Mouse (Mus musculus) embryo, embryonic 10 days (tissue): ENCODE results near the gene Noc2l.

Source experiments
- DNase-seq: peaks from one replicate; pipeline ENCODE4 v3.0.0-alpha.2; 2015; ENCODE audit warnings: low spot score

Noc2l gene

DNA sequence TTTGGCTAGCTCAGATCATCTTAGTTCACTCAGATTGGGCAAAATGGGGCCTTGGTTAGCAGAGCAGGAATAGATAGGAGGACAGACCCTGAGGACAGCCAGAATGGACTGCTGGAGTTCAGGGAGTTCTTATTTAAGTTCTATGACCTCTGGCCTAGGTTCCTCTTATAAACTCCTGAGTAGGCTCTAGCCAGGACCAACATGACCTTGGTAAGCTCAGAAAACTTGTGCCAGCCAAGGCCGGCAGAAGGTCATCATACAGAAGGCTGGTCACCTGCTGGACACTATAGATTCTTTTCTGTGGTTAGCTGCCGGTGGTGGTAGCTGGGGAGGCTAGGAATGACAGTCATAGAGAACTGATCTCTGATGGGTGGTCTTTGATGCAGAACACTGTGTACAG lies 19.6 kb upstream of the Noc2l start:
- no peak for DNase-seq

DNA sequence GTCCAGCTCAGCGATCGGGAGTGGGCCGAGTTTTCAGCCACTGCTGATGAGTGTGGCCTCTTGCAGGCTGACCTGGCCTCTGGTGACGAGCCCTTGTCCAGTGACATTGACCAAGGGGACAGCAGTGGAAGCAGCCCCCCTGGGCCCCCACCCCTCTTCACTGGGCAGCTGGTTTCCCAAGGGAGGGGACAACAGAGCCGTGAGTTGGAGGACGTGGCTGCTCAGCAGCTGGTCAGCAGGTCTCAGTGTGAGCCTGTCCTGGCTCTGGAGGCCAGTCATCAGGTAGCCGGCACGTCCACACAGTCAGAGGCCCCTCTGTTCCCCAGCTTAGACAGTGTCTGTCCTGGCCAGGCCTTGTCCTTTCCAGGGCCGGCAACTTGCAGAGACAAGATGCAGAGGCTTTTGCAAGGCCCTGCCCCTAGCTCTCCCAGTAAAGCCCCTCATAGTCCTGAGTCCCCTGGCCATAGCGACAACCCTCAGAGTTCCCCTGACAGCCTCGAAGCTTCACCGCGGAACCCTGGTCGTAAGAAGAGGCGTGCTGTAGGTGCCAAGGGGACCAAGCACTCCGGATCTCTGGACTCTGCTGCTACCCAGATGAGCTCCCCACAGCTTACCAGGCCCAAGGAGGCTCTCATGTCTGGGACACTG lies 18.7 kb upstream of the Noc2l start:
- DNase-seq, result no peak

DNA sequence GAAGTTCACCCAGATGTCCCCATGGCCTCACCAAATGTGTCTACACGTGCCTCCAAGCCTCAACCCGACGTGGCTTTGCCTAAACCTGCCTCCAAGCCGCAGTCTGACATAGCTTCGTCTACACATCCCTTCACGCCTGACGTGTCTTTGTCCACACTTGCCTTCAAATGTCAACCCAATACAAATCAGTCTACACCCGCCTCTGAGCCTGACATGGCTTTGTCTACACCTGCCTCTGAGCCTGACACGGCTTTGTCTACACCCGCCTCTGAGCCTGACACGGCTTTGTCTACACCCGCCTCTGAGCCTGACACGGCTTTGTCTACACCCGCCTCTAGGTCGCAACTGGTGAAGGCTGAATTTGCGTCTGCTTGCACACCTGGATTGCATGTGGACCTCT lies 18.0 kb upstream of the Noc2l start:
- no peak for DNase-seq

DNA sequence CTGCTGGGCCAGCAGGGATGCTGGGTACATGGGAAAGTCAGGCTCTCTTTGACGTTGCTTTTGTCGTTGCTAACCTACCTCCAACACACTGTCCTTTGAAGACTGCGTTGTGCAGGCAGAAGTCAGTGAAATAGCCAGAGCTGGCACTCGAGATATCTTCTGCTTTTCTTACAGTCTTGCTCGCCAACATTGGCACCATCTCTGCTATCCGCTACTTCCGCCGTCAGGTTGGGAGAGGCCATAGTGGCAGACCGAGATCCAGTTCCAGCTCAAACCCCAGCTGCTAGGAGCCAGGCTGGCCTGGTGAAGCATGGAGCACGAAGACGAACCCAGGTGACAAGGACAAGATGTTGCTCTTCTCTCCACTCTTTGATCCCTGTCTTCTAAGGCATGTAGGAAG lies 15.9 kb upstream of the Noc2l start:
- DNase-seq, result no peak

DNA sequence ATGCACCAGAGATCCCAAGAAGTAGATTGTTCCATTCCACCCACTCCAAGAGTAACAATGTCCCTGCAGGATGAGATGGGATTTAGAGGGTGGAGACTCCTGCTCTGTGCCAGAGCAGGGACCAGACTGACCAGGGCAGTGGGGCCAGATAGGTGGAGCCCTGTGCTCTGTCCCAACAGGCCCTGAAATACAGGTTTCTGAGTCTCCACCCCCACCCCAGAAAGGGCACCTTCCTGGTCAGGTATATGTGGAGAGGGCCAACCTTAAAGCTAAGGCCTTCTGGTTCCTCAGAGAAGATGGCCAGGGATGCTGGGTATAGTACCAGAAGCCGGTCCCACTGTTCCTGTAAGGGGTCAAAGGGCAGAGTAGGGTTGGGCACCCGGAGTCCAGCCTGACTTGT lies 11.5 kb upstream of the Noc2l start:
- no peak for DNase-seq

DNA sequence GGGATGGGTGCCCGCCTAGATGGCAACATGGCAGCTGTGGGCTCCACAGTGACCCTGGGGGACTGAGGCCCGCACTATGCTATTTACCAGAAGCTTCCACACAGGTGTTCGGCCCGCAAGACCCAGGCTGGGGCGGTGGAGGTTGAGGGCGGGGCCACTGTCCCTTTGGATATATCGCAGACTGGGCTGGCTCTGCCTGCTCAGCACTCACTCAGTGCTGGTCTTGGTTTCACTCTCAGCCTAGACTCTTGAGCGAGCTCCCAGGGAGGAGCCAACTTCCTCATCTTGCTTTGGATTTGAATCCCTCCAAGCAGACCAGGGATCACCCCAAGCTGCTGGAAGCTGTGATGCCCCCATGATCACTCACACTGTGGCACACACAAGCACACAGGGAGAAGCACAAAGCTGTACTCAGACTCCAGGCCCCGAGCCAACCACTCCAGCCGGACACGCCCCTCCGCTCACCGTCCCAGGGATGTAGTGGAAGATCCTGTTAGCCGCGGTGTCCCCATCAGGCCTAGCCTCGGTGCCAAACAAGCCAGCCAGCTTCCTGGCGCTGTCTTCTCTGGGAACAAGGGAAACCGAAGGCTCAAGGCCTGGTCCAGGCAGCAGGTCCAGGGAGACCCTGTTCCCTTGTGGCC lies 7.9 kb upstream of the Noc2l start:
- peak; percentile 11 for DNase-seq

DNA sequence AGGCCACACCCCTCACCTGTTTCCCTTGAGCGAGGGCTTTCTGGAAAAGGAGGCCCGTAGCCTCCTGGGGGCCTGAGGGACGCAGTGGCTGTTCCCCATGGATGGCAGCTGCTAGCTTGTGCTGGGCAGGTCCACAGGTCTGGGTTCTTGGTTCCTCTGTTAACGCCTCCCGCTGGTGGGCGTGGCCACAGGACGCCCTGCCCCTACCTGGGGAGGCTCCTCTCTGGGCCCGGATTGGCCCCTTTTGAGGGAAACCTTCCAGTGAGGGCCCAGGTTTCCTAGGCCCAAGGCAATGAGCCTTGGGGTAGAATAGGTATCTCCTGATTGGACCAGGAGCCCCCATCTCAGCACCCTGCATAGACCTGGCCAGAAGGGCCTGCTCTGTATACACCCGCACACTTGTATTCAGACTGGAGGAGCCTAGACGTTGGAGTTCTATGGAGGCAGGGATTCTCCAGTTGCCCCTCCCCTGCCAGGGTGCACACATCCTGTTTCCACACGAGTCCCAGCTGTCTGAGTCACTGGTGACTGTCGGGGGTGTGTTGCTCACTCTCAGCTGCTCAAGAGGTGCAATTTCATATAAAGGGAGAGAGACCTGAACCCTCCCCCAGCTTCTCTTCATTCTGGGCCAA lies 7.3 kb upstream of the Noc2l start:
- peak; percentile 15 for DNase-seq

DNA sequence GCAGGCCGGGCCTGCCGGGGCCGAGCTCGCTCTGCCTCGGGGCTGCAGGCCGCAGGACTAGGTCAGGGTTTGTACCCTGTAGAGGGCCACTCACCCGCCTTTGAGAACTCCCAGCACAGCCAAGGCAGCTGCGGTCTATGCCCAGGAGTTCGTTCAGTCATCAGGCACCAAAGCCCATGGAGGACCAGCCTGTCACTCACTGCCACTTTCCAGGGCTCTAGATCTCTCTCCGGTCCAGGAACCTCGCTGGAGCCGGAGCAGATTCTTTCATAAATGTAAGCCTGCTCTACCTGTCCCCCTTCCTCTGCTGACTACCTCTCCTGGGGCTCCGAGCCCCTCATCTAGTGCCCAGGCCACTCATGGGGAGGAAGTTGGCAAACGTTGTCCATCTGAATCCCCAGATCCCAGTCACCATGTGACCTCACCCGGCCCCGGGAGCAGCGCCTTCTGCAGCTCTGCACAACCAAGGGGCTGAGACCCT lies 1.7 kb upstream of the Noc2l start:
- DNase-seq, result peak; percentile 65

DNA sequence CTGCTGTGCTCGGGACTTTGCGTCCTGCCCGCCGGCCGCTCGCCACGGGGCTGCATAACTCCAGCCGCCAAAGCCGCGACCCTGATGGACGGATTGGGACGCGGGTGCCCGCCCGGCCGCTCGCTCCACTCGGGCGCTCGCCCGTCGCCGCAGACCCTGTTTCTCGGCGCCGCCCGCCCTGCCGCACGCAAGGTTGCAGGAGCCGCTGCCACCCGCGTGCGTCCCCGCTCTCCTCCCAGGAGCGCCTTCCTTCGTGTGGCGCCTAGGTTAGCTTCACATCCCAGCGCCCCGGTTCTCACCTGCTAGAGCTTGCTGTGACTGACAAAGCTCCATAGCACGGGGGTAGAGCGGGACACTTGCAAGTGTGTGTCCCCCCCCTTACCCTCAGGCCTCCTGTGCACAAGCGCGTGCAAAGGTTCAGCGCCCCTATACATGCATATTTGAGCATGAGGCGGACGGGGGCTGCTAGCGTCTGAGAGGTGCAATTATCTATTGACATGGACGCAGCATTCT lies 1.1 kb upstream of the Noc2l start, which contains the start of gene Plekhn1:
Gene Plekhn1 (minus strand): TSS at position 157 of the 513 bp plus-strand sequence.
- peak; percentile 87 for DNase-seq

DNA sequence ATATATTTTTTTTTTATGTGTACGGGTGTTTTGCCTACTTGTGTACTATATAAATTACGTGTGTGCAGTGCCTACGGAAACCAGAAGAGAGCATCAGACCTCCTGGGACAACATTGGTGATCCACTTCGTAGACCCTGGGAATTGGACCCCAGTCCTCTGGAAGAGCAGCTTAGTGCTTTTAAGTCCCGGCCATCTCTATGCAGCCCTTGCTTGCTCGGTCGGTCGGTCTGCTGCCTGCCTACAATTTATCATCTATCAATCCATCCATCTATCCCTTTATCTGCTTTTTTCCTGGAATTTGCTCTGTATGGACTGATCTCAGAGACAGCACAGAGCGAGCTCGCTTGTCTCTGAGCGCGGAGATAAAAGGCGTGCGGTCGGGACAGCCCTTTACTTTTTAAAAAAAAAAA lies 445 bp upstream of the Noc2l start:
- peak; percentile 72 for DNase-seq

DNA sequence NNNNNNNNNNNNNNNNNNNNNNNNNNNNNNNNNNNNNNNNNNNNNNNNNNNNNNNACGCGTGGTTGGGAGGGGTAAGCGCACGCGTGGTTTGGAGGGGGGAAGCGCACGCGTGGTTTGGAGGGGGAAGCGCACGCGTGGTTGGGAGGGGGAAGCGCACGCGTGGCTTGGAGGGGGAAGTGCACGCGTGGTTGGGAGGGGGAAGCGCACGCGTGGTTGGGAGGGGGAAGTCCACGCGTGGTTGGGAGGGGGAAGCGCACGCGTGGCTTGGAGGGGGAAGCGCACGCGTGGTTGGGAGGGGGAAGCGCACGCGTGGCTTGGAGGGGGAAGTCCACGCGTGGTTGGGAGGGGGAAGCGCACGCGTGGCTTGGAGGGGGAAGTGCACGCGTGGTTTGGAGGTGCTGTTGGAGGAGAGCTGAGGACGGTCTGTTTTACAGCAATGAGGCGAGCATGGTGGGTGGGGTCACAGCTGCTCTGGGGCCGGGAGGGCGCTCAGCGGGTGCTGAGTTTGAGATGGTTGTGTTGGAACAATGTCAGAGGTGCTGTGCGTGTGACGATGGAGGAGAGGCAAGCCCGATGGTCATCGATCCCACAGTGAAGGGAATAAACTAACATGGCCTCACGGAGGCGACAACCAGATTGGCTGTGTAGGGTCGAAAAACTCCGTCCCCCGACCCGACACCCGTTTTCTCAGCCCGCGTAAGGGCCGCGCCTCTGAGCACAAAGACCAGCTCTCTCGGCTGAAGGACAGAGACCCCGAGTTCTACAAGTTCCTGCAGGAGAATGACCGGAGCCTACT lies 1.0 kb downstream of the Noc2l start:
- peak; percentile 75 for DNase-seq

DNA sequence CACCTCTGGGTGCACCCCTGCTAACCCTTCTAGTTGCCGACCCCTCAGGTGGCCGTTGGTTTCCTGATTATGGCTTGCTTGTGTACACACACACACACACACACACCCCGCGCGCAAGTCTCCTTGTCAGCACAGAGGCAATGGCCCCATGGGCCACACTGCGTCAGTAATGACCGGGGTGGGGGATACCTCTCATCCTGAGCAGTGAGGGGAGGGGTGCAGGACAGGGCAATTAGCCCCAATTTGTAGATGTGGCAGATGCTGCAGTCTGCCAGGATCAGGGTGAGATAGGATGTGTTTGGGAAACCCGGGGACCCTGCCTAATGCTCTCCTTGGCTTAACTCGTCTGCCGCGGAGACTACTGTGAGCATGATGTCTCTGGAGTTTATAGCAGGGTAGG lies 13.8 kb downstream of the Noc2l start:
- no peak for DNase-seq

DNA sequence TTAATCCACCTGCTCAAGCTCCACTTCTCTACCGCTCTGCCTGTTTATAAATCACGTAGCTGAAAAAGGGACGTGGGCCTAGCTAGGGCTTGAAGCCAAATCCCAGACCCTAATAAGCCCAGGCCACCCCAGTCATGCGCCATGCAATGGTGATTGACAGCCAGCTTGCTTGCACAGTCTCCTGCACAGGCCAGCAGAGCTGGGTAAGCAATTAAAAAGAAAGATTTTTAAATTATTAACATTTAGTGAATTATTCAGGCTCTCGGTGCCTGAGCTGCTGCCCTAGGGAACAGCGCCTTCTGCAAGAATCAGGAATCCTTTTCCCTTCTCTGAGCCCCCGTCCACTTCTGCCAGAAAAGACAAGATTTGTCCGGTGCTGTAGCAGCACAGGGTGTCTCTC lies 15.3 kb downstream of the Noc2l start:
- no peak for DNase-seq

DNA sequence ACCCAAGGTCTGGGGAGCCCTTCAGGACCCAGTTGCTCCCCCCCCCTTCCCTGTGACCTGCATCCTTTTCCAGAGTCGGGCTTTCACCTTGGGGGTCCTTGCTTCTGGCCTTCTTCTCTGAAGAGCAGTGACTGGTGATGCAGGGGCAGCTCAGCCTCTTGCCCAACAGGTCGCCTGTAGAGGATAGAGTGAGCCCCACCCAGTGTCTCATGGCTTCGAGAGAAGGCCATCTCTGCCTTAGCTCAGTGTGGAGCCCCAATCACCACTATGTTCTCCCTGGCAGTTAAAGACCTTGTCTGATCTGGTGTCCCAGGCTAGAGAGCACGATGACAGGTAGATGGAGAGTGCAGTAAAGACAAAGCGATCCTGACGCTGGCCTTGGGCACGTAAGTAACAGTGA lies 16.3 kb downstream of the Noc2l start:
- DNase-seq, result no peak

DNA sequence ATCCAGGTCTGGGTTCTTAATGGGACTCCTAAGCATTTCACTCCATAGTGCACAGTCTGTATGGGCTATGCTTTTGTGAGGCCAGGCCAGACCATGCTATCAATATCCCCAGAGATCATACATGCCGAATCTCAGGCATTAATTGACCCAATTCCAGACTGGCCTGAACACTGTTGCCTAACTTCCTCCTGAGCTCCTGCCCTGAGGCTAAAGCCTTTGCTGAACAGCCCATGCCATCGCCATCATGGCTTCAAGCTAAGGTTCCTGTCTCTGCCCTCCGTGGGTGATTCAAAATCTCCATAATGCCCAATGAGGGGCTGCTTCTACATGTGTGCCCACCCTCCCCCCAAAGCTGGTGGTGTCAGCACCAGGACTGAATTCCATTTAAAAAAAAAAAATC lies 16.8 kb downstream of the Noc2l start:
- DNase-seq, result no peak

DNA sequence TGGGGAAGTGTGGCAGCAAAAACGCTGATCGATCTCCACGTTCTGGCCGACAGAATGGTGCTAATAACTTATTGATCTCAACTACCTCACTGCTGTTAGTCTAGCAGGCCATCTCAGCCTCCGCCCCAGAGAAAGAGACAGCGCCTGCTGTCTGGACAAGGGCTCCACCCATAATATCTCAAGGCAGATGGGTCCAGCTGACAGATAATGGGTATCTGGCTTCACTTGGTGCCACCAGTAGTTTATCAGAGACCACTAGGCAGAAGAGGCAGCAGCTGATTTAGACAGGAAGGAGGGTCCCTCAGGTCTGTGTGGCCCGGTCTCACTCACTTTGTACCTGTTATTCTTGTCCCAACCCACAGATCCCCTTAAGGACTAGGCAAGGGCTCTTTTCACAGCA lies 17.2 kb downstream of the Noc2l start:
- no peak for DNase-seq

DNA sequence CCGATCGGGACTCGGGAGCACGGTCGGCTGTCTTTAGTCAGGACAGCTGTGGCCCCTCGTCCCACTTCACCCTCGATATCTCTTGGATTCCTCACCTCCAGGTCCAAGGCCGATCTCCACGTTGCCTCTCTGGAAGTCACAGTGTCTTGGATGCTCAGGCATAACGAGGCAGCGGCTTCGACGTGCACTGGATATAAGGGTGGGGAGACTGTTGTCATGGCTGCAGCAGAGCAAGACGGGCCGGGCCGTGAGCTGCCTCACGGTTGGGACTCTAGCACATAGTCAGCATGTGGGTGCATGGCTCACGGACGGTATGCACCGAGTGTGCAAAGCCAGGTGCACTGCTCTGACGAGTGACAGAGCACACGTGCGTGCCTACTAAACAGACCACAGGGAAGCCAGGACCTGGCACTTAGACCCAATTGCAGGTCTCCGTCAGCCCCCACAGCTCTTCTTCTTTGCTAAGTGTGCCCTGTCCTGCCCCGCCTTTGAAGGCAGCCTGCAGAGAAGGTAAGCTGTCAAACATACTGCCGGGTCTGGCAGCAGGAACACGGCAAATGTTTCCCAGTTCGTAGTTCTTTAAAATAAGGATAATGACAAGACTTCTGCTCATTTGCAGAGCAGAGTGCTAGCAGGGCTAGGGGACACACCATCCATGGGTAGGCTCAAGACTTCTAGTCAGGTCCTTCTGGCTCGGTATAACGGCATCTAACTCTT lies 18.7 kb downstream of the Noc2l start:
- no peak for DNase-seq

DNA sequence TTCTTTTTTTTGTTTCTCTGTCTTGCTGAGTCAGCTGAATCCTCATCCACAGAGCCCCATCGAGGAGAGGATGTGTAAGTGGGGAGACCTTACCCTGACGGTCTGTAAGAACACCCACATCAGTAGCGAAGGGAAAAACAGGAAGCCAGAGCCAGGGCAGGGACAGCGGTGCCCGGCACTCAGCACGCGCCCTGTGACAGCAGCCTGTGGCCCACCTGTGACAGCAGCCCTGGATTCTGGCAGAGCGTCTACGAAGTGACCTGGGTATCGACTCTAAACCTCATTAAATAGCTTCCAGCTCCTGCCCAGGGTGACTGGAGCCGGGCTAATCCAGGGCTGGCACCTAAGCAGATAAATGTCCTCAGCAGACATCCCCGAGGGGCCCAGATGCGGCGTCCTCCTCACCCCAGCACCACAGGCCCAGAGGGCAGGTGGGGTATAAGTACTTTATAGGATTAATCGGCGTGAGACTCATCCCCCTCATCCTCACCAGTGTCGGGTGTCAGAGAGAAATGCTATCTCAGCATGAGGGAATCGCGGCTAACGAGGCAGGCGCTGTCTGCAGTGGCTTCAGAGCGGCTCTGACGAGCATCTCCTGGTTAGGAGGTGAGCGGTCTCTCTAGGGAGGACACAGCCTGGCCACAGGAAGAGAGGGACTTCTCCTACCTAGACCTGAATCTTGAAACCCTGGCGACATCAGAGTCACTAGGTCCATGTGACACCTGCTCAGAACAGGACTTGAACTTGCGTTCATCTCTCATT lies 19.4 kb downstream of the Noc2l start, which contains the start of gene Samd11:
Gene Samd11 (minus strand): TSS at position 580 of the 762 bp plus-strand sequence.
- DNase-seq, result no peak
